Mouse (Mus musculus): ENCODE measurements around the gene Dock2.

GRCm38 (mm10) chr11:34312208-34312607, 471.5 kb downstream of the Dock2 start:
- TF ChIP-seq POLR2A (IDR thresholded peaks at IDR 0.05; ENCODE audit: insufficient read depth, low read length) (no peak), EP300 (IDR thresholded peaks at IDR 0.05; ENCODE audit: insufficient read depth, low read depth, low read length) (no peak)
